Mouse (Mus musculus) heart, postnatal 0 days (tissue): ENCODE measurements around the gene Col13a1. TPM values are rescaled to one million over a fixed set of nuclear protein-coding genes. Genes with fewer than 3 reads are reported as not detected.

ENCODE experiments used
- ATAC-seq: fragments of 200-750 bp; cut with Nextera tagmentation; 2 replicates; pipeline ENCODE4 v1.8.0; 2017; ENCODE audit warnings: low read depth, moderate number of reproducible peaks, moderate library complexity; ENCODE audit not compliant: insufficient read depth
- DNase-seq: peaks from one replicate; pipeline ENCODE4 v3.0.0-alpha.2; 2016; ENCODE audit warnings: low spot score
- H3K27ac ChIP-seq: fragments of 300-500 bp; sonication (generic); 2 replicates; pipeline ENCODE4 v1.5.1; 2014; ENCODE audit warnings: low read depth, mild to moderate bottlenecking
- H3K27me3 ChIP-seq: fragments of 300-500 bp; sonication (generic); 2 replicates; pipeline ENCODE4 v1.6.1; 2014; ENCODE audit warnings: low read length, mixed read lengths; ENCODE audit not compliant: control insufficient read depth, insufficient read depth
- H3K36me3 ChIP-seq: fragments of 300-500 bp; sonication (generic); replicated peaks from 2 replicates; pipeline ENCODE4 v1.6.1; 2014; ENCODE audit warnings: low read length, mixed read lengths; ENCODE audit not compliant: control insufficient read depth, insufficient read depth
- H3K4me1 ChIP-seq: fragments of 300-500 bp; sonication (generic); 2 replicates; pipeline ENCODE4 v1.6.1; 2014; ENCODE audit warnings: antibody characterized with exemption; ENCODE audit not compliant: control insufficient read depth, insufficient read depth
- H3K4me2 ChIP-seq: fragments of 300-500 bp; sonication (generic); 2 replicates; pipeline ENCODE4 v1.6.1; 2014; ENCODE audit warnings: low read depth, mild to moderate bottlenecking, low read length, moderate library complexity
- H3K4me3 ChIP-seq: fragments of 300-500 bp; sonication (generic); 2 replicates; pipeline ENCODE4 v1.5.1; 2014; ENCODE audit warnings: low read depth, low read length
- H3K9ac ChIP-seq: fragments of 300-500 bp; sonication (generic); replicated peaks from 2 replicates; pipeline ENCODE4 v1.6.1; 2014; ENCODE audit warnings: low read depth, low read length, mixed read lengths
- H3K9me3 ChIP-seq: fragments of 300-500 bp; sonication (generic); replicated peaks from 2 replicates; pipeline ENCODE4 v1.6.1; 2016; ENCODE audit warnings: low read length; ENCODE audit not compliant: control insufficient read depth
- CTCF ChIP-seq: IDR thresholded peaks from 2 replicates; pipeline ENCODE4 v1.5.1; 2016; ENCODE audit warnings: antibody characterized with exemption, control low read depth, low read depth
- EP300 ChIP-seq: IDR thresholded peaks from 2 replicates; pipeline ENCODE4 v1.6.1; 2016; ENCODE audit warnings: antibody characterized with exemption, low read depth
- WGBS: fragments of 180-500 bp; shearing (Covaris S2); extraction: QIAGEN DNeasy Blood & Tissue Kit; methylation state at CpG from one replicate; pipeline ENCODE4 v1.1.7; 2014; 5-methylcytosine and 5-hydroxymethylcytosine counted together
- polyA plus RNA-seq: library from polyadenylated mRNA; unstranded; fragments of >200 nt; fragmentation: Nextera tagmentation; extraction: Ambion mirVana; gene quantifications from 2 replicates; pipeline ENCODE4 v1.2.1, GENCODE M21; 2015
- total RNA-seq: library from RNA; depleted of rRNA; stranded (reverse); fragments of >200 nt; gene quantifications from 2 replicates; pipeline ENCODE4 v1.2.3, GENCODE M21; 2014; ENCODE audit warnings: low replicate concordance

The Col13a1 gene
- total and polyA plus RNA-seq, 2 experiments from 2014 or later: 2.3 to 6.5 TPM

GRCm38 (mm10) chr10:61928725-61929651 is 49.9 kb downstream of the Col13a1 start:
- WGBS: 11% methylated on average over 24 of the region's 24 CpGs
- Histone ChIP-seq H3K36me3 (no peaks in the 10 kb centered on the region), H3K9ac (no peak overlapping the region), H3K9me3 (no peaks in the 10 kb centered on the region), H3K4me2 (peak overlapping the region; percentile 36), H3K4me1 (peaks cover 14% of the 10 kb centered on the region), H3K27me3 (no peaks in the 10 kb centered on the region), H3K27ac (peak overlapping the region; percentile 5), H3K4me3 (no peak overlapping the region)
- TF ChIP-seq EP300 (no peak), CTCF (no peak)
- peak; percentile 63 for DNase-seq
- ATAC-seq: peak; percentile 79

DNA sequence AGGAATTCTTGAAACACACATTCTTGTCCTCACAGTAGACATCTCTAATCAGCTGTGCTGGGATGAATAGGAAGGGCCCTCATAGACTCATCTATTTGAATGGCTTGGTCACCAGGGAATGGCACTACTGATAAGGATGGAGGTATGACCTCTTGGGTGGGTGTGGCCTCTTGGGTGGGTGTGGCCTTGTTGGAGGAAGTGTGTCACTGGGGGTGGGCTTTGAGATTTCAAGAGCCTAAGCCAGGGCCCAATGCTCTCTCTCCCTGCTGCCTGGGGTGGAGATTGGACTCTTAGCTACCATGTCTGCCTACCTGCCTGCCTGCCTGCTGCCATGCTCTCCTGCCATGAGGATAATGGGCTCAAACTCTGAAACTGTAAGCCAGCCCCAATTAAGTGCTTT is 53.2 kb downstream of the Col13a1 start:
- H3K4me3 ChIP-seq: no peak overlapping the region
- H3K9ac ChIP-seq: no peak overlapping the region
- no peaks in the 10 kb centered on the region for H3K27me3 ChIP-seq
- H3K36me3 ChIP-seq: no peaks in the 10 kb centered on the region
- H3K27ac ChIP-seq: no peak overlapping the region
- H3K9me3 ChIP-seq: no peaks in the 10 kb centered on the region
- TF ChIP-seq EP300 (no peak), CTCF (no peak)
- DNase-seq: no peak
- H3K4me2 ChIP-seq: no peak overlapping the region
- ATAC-seq: no peak
- peaks cover 22% of the 10 kb centered on the region for H3K4me1 ChIP-seq

DNA sequence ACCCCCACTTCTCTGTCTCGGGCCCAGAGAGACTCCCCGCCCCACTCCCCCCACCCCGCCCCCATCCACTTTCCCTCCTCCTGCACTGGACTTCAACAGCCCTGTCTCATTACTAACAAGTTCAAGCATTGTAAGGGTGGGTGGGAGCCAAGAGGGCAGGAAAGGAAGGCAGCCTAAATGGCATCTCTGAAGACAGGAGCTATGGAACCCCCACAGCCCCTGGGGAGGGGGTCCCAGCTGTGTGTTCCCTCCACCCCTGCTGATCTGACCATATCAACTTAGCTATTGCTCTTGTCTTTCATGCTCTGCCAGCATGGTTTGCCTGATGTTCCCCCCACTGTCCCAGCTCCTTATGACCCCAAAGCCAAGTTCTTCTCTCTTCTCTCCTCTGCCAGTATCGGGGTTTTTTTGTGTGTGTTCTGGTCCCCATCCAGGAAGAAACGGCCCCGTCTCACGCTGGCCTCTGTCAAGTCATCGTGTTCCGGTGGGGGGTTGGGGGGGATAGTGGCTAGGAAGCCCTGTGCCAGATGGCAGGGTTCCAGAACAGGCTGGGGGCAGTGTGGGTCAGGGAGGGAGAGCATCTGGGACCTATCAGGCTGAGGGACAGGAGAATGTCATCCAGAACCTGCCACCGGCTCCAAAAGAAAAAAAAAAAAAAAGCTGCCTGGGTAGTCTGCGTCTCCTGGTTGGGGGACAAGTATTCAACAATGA is 58.1 kb downstream of the Col13a1 start:
- peaks cover 21% of the 10 kb centered on the region for H3K4me1 ChIP-seq
- H3K4me2 ChIP-seq: peak overlapping the region; percentile 48
- ATAC-seq (peak; percentile 65), DNase-seq (peak; percentile 55)
- no peaks in the 10 kb centered on the region for H3K27me3 ChIP-seq
- H3K36me3 ChIP-seq: no peaks in the 10 kb centered on the region
- H3K4me3 ChIP-seq: no peak overlapping the region
- H3K9ac ChIP-seq: no peak overlapping the region
- peaks cover 3% of the 10 kb centered on the region; the same call in 1 of the 2 replicates for H3K9me3 ChIP-seq
- TF ChIP-seq CTCF (no peak), EP300 (0 out of 2 replicates have a peak, but pooled peaks have one; percentile 26)
- peak overlapping the region; percentile 47; the same call in 1 of the 2 replicates for H3K27ac ChIP-seq
- 3% methylated on average over 10 of the region's 11 CpGs for WGBS

GRCm38 (mm10) chr10:61919924-61920654 is 58.8 kb downstream of the Col13a1 start:
- peak overlapping the region; percentile 47 for H3K27ac ChIP-seq
- H3K4me2 ChIP-seq: peak overlapping the region; percentile 48
- peak; percentile 64 for DNase-seq
- peak; percentile 51 for ATAC-seq
- no peaks in the 10 kb centered on the region for H3K27me3 ChIP-seq
- peaks cover 9% of the 10 kb centered on the region for H3K9me3 ChIP-seq
- WGBS: 16% methylated on average over 13 of the region's 13 CpGs
- H3K4me1 ChIP-seq: peaks cover 21% of the 10 kb centered on the region
- no peaks in the 10 kb centered on the region for H3K36me3 ChIP-seq
- H3K4me3 ChIP-seq: no peak overlapping the region
- no peak overlapping the region for H3K9ac ChIP-seq
- TF ChIP-seq CTCF: no peak
- TF ChIP-seq EP300: no peak

DNA sequence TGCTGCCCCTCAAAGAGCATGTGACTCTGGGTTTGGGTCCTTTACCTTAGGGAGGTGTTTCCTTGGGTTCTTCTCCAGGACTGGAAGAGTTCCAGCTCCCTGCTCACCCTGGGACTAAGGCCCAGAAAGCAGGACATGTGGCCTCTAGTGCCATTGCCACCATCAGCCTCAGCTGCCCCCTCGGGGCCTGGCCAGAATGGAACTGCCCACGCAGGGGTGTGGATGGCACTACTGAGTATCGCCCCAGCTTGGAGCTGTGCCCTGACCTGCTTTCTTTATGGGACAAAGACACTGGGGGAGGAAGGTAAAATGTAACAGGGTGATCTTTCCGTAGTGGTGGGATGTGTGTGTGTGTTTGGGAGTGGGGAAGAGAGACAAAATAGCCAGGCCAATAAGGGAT is 59.4 kb downstream of the Col13a1 start:
- peak overlapping the region; percentile 47 for H3K27ac ChIP-seq
- DNase-seq: no peak
- whole genome bisulfite sequencing: 61% methylated on average over 4 of the region's 4 CpGs

More for the DNA sequence above, 59.4 kb downstream of the Col13a1 start:
- no peaks in the 10 kb centered on the region for H3K27me3 ChIP-seq
- H3K36me3 ChIP-seq: no peaks in the 10 kb centered on the region
- peaks cover 15% of the 10 kb centered on the region for H3K9me3 ChIP-seq
- no peak overlapping the region for H3K4me3 ChIP-seq
- peaks cover 21% of the 10 kb centered on the region for H3K4me1 ChIP-seq
- no peak overlapping the region for H3K4me2 ChIP-seq
- no peak for ATAC-seq
- no peak overlapping the region for H3K9ac ChIP-seq
- TF ChIP-seq EP300 (no peak), CTCF (no peak)
